Mouse (Mus musculus): Measurements from ENCODE around the gene Tctex1d1. TPM values are rescaled to one million over a fixed set of nuclear protein-coding genes. Genes with fewer than 3 reads are reported as not detected.

Gene Tctex1d1
- polyA plus RNA-seq, 1 experiment from 2014 or later: 0.42 TPM

DNA sequence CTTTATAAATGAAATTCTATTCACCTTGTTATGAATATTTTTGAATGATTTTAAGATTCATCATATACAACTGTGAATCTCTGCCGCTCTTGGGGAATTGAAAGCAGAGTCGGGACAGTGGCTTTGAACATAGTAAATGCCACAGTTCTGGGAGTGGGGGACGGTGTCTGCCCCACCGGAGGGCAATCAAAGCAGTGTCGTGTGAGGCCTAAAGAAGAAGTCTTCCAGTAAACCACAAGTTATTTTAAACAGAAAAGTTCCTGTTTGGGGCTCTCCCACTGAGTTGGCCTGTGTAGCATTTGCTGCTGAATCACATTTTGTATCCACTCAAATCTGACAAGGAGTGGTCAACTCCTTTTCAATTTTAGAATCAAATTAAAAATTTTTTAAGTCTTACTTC lies 7.2 kb upstream of the Tctex1d1 start:
- no peak for ATAC-seq (ENCODE audit: insufficient number of reproducible peaks, insufficient read depth, low FRiP score, low TSS enrichment, low read depth)
- WGBS: 51% methylated on average over 5 of the region's 5 CpGs
- no peak overlapping the region for H3K4me2 ChIP-seq

DNA sequence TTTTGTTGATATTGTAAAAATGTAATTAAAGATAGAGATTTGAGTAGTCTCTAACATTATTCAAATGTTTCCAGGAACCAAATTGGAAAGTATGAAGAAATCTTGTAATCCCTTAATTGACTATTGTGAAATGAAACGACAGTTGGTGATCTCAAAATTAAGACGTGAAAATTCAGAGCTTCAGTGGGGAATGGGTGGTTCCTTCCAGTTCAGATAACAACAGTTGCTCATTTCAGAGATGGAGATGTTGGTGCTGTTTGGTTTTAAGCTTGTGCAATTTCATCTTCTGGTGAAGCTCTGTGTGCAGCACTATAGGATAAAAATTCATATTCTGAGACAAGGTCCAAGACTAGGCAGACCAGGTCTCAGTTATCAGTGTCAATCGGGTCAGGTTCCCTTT lies 6.3 kb upstream of the Tctex1d1 start:
- no peak for ATAC-seq (ENCODE audit: insufficient number of reproducible peaks, insufficient read depth, low FRiP score, low TSS enrichment, low read depth)
- Histone ChIP-seq H3K4me3 (no peak overlapping the region), H3K27ac (no peak overlapping the region), H3K4me2 (no peak overlapping the region), H3K9me3 (no peaks in the 10 kb centered on the region), H3K9ac (no peak overlapping the region), H3K4me1 (0 out of 2 replicates have a peak, but pooled peaks cover 5% of the 10 kb centered on the region), H3K27me3 (no peaks in the 10 kb centered on the region), H3K36me3 (no peaks in the 10 kb centered on the region)
- WGBS: 73% methylated on average over 3 of the region's 3 CpGs

More for the DNA sequence above, 7.2 kb upstream of the Tctex1d1 start:
- Histone ChIP-seq H3K9me3 (no peaks in the 10 kb centered on the region), H3K27me3 (no peaks in the 10 kb centered on the region), H3K36me3 (no peaks in the 10 kb centered on the region), H3K4me3 (no peak overlapping the region), H3K9ac (no peak overlapping the region), H3K4me1 (no peaks in the 10 kb centered on the region), H3K27ac (no peak overlapping the region)

DNA sequence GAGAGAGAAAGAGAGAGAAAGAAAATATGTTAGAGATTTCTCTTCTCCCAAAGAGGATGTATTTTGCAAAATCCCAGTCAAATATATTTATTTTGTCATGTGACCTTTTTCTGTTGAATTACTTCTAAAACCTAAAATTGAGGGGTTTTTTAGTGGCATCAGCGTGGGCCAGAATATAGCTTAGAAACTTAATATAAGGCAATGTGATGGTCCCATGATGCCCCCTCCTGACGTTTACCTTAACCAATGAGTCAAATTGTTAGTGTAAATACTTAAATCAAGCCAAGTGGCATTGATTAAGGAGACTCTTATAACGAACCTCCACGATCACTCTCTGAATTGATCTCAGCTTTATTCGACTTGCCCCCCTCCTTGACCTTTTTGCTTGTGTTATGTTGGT lies 4.2 kb upstream of the Tctex1d1 start:
- 41% methylated on average over 5 of the region's 5 CpGs for WGBS
- H3K4me2 ChIP-seq: no peak overlapping the region
- H3K9me3 ChIP-seq: no peaks in the 10 kb centered on the region
- H3K9ac ChIP-seq: no peak overlapping the region
- H3K36me3 ChIP-seq: no peaks in the 10 kb centered on the region
- H3K4me1 ChIP-seq: peaks cover 17% of the 10 kb centered on the region
- H3K4me3 ChIP-seq: no peak overlapping the region
- no peak overlapping the region for H3K27ac ChIP-seq
- ATAC-seq (ENCODE audit: insufficient number of reproducible peaks, insufficient read depth, low FRiP score, low TSS enrichment, low read depth): no peak
- H3K27me3 ChIP-seq: 0 out of 2 replicates have a peak, but pooled peaks cover 2% of the 10 kb centered on the region

DNA sequence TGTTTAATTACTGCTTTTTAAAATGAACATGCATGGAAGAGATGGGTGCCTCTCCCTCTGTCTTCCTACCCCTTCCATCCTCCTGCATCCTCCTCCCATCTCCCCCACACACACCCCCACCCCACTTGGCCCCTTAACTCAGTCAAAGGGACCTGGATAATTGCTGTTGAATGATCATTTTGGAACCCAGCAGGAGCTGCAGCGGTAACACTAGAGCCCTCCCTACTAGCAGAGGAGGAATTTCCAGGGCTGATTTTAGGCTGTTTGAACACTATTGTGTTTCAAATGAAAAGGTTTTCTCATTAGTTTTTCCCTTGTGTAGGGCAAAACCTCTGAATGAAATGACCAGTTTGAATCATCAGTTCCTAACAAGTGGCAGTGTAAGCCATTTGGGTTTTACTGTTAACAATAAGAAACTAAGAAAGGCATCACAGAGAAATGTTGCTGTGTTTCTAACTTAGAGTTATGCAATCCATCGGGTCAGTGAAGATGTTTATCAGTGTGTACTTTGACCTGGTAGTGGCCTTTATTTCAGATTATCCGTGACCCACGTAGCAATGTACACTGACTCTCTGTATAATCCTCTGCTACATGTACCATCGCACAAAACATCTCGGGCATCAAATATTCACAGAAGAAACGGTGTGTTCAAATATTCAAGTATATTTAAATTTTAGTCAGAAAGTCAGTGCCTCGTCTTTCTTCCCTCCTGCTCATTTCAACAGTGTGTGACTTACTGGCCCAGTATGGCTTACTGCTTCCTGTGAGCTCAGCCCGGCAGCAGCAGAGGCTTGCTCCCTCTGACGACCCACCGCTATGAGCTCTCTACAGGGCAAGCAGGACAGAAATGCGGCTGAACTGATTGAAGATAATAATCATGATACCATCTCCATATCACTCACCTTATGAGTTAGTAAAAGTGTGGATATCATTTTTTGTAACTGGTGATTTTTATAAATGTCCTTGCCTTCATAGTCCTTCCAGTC lies 1.8 kb upstream of the Tctex1d1 start:
- Histone ChIP-seq H3K27me3 (peaks cover 5% of the 10 kb centered on the region), H3K9ac (no peak overlapping the region), H3K9me3 (no peaks in the 10 kb centered on the region), H3K4me2 (no peak overlapping the region), H3K4me3 (no peak overlapping the region), H3K36me3 (no peaks in the 10 kb centered on the region), H3K27ac (no peak overlapping the region), H3K4me1 (peaks cover 17% of the 10 kb centered on the region)
- 36% methylated on average over 12 of the region's 12 CpGs for WGBS
- no peak for ATAC-seq (ENCODE audit: insufficient number of reproducible peaks, insufficient read depth, low FRiP score, low TSS enrichment, low read depth)

DNA sequence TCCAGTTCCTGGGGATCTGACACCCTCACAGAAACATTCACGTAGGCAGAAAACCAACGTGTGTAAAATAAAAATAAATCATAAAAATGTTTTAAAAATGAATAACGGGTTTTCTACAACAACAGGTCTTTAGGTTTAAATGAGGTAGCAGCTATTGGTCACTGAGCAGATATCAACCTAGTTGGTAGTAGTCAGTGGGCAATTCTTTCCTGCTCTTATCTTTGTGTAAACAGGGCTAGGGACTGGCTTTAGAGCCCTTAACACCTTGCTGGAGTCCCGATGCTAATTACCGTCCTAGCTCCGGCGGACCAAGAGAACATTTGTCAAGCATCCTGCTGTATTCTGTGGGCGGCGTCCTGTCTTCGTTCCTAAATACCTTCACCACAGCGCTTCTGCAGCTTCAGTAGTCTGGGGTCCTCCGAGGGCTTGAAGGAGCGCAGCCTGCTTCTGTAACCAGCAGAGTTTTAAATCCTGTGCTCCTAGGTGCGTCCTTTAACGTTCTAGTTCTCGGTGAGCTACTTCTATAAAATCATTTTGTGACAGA lies 556 bp upstream of the Tctex1d1 start:
- H3K4me3 ChIP-seq: peak overlapping the region; percentile 44
- ATAC-seq (ENCODE audit: insufficient number of reproducible peaks, insufficient read depth, low FRiP score, low TSS enrichment, low read depth): no peak
- H3K36me3 ChIP-seq: no peaks in the 10 kb centered on the region
- H3K9ac ChIP-seq: peak overlapping the region; percentile 12; the same call in 1 of the 2 replicates
- peaks cover 5% of the 10 kb centered on the region for H3K27me3 ChIP-seq
- H3K9me3 ChIP-seq: no peaks in the 10 kb centered on the region
- H3K4me1 ChIP-seq: peaks cover 22% of the 10 kb centered on the region
- WGBS: 12% methylated on average over 16 of the region's 16 CpGs
- H3K4me2 ChIP-seq: peak overlapping the region; percentile 82
- H3K27ac ChIP-seq: no peak overlapping the region

DNA sequence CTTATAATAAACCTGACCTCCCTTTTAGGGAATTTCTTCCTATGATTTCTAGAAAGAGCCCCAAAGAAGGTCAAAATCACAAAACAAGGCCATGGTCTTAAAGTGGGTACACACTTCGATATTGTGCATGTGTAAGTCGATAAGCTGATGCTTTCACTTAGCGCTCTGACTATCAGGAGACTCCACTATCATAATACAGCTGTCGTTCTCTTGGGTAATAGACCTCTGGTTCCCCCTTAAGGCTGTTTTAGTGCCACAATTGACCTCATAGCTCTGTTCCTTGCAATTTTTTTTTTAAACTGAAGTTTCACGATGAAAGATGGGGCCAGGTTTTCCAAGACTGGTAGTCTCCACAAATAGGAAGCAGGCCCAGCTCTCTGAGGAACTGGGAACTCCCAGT lies 979 bp downstream of the Tctex1d1 start:
- Histone ChIP-seq H3K9ac (no peak overlapping the region), H3K27me3 (peaks cover 5% of the 10 kb centered on the region), H3K9me3 (no peaks in the 10 kb centered on the region), H3K36me3 (no peaks in the 10 kb centered on the region), H3K4me2 (peak overlapping the region; percentile 82), H3K27ac (no peak overlapping the region), H3K4me3 (peak overlapping the region; percentile 44; the same call in 1 of the 2 replicates), H3K4me1 (peaks cover 22% of the 10 kb centered on the region)
- 49% methylated on average over 5 of the region's 5 CpGs for WGBS
- no peak for ATAC-seq (ENCODE audit: insufficient number of reproducible peaks, insufficient read depth, low FRiP score, low TSS enrichment, low read depth)

DNA sequence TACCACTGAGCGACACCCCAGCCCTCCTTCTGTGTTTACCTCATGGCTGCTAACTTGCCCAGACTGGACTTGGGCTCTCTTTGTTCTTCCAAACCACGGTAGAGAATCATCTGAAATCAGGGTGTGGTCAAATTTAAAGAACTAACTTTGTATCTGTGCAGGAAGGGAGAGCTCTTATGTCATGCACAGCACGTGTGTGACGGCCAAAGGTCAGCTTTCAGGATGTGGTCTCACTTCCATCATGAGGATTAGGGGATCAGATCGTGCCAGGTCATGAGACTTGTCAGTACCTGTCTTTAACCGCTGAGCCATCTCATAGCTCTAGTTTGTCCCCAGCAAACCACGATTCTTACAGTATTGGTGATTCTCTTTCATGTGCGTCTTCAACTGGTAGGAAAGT lies 3.3 kb downstream of the Tctex1d1 start:
- Histone ChIP-seq H3K4me2 (no peak overlapping the region), H3K4me3 (no peak overlapping the region), H3K4me1 (peaks cover 17% of the 10 kb centered on the region), H3K36me3 (no peaks in the 10 kb centered on the region), H3K27me3 (peaks cover 5% of the 10 kb centered on the region), H3K9me3 (no peaks in the 10 kb centered on the region), H3K27ac (no peak overlapping the region), H3K9ac (no peak overlapping the region)
- WGBS: 68% methylated on average over 8 of the region's 8 CpGs
- ATAC-seq (ENCODE audit: insufficient number of reproducible peaks, insufficient read depth, low FRiP score, low TSS enrichment, low read depth): no peak

DNA sequence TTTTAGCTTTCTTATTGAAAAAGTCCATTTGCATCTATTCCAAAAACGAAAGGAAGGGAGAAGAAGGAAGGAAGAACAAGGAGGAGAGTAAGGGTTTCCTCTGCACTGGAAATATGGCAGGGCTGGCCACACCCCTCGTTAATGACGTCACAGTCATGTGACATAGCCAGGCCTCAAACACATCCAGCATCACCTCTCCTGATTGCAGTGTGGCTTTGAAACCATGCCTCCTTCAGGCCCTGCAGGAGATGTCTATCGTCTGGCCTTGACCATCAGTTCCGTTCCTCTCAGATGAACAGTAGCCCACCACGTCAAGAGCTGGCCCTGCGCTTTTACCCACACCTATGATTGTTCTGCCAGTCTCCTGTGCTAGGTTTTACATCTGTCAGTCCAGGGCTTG lies 7.8 kb downstream of the Tctex1d1 start:
- H3K4me3 ChIP-seq: no peak overlapping the region
- H3K36me3 ChIP-seq: no peaks in the 10 kb centered on the region
- H3K9ac ChIP-seq: no peak overlapping the region
- no peak overlapping the region for H3K27ac ChIP-seq
- no peak overlapping the region for H3K4me2 ChIP-seq
- H3K4me1 ChIP-seq: peaks cover 10% of the 10 kb centered on the region
- no peak for ATAC-seq (ENCODE audit: insufficient number of reproducible peaks, insufficient read depth, low FRiP score, low TSS enrichment, low read depth)
- WGBS: 74% methylated on average over 7 of the region's 7 CpGs
- H3K27me3 ChIP-seq: no peaks in the 10 kb centered on the region
- no peaks in the 10 kb centered on the region for H3K9me3 ChIP-seq

DNA sequence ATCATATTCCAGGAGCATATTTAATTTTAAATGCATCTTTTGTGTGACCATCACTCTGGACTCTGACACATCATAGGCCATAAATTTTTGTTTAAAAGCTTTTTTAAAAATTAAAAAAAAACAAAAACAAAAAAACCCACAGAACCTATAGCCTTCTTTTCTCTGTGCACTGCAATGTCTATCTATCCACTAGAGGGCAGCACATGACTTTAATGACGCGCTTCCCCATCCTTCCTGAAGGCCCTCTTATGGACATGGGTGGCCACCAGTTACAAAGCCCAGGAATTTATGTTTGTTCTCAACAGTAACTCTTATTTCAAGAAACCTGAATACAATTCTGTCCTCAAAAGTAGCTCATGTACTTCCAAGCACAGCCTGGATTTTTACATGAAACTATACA lies 8.5 kb downstream of the Tctex1d1 start:
- Histone ChIP-seq H3K4me2 (no peak overlapping the region), H3K4me3 (no peak overlapping the region), H3K4me1 (peaks cover 17% of the 10 kb centered on the region), H3K27me3 (no peaks in the 10 kb centered on the region), H3K9me3 (no peaks in the 10 kb centered on the region), H3K27ac (no peak overlapping the region), H3K9ac (no peak overlapping the region), H3K36me3 (no peaks in the 10 kb centered on the region)
- WGBS: 0% methylated on average over 2 of the region's 2 CpGs
- ATAC-seq (ENCODE audit: insufficient number of reproducible peaks, insufficient read depth, low FRiP score, low TSS enrichment, low read depth): no peak

DNA sequence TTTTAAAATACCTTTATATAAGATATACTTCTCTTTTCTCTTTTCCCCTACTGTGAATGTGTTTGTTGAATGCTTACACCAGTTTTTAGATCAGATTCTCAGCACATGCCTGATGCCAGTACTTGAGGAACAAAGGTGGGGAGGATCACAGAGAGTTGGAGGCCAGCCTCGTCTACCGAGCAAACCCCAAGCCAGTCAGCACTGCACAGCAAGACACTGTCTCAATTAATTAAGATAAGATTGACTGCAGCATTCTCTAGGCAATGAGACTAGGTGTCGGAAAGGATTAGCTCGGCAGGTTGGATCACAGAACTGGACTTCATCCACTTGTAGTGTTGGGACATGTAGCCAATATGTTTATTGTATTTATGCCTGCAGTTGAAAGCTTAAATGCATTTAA lies 8.9 kb downstream of the Tctex1d1 start:
- H3K4me2 ChIP-seq: no peak overlapping the region
- H3K27ac ChIP-seq: no peak overlapping the region
- WGBS: 62% methylated on average over 4 of the region's 4 CpGs
- no peaks in the 10 kb centered on the region for H3K27me3 ChIP-seq
- H3K4me3 ChIP-seq: no peak overlapping the region
- no peaks in the 10 kb centered on the region for H3K9me3 ChIP-seq
- H3K4me1 ChIP-seq: peaks cover 20% of the 10 kb centered on the region
- H3K36me3 ChIP-seq: no peaks in the 10 kb centered on the region
- no peak for ATAC-seq (ENCODE audit: insufficient number of reproducible peaks, insufficient read depth, low FRiP score, low TSS enrichment, low read depth)
- H3K9ac ChIP-seq: no peak overlapping the region

DNA sequence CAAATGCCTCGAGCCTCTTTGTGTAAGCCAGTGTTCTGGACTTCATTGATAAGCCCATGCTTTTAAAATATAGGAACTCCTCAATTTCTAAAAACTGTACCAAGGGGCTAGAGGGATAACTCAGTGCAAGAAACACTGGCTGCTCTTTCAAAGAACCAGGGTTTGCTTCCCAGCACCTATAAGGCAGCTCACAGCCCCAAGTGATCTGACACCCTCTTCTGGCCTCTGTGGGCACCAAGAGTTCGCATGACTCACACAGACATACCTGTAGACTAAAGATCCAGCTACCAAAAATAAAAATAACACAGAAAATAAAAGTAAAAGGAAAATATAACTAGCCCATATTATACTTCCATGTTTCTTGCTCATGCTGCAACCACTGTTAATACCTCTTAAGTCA lies 9.3 kb downstream of the Tctex1d1 start:
- H3K9me3 ChIP-seq: no peaks in the 10 kb centered on the region
- 64% methylated on average over 2 of the region's 2 CpGs for WGBS
- no peak for ATAC-seq (ENCODE audit: insufficient number of reproducible peaks, insufficient read depth, low FRiP score, low TSS enrichment, low read depth)

DNA sequence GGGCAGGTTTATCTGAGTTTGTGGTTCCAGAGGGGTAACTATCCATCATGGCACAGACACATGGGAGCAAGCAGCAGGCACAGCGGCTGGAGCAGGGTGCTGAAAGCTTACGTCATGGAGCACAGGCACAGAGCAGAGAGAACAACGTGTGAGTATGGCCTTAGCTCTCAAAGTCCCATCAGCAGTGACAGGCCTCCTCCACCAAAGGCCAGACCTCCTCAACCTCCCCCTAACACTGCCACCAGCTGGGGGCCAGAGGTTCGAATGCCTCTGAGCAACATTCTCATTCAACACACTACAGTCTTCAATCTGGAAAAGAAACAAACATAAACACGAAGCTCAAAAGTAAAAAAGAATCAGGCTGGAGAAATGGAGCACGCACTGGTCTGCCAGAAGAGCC lies 10.1 kb downstream of the Tctex1d1 start:
- H3K4me1 ChIP-seq: peaks cover 19% of the 10 kb centered on the region
- H3K4me3 ChIP-seq: no peak overlapping the region
- no peak overlapping the region for H3K27ac ChIP-seq
- 80% methylated on average over 6 of the region's 6 CpGs for WGBS
- no peaks in the 10 kb centered on the region for H3K27me3 ChIP-seq
- no peaks in the 10 kb centered on the region for H3K9me3 ChIP-seq
- H3K9ac ChIP-seq: no peak overlapping the region
- no peaks in the 10 kb centered on the region for H3K36me3 ChIP-seq
- no peak overlapping the region for H3K4me2 ChIP-seq
- no peak for ATAC-seq (ENCODE audit: insufficient number of reproducible peaks, insufficient read depth, low FRiP score, low TSS enrichment, low read depth)

More for the DNA sequence above, 9.3 kb downstream of the Tctex1d1 start:
- Histone ChIP-seq H3K27ac (no peak overlapping the region), H3K27me3 (no peaks in the 10 kb centered on the region), H3K9ac (no peak overlapping the region), H3K4me3 (no peak overlapping the region), H3K36me3 (no peaks in the 10 kb centered on the region), H3K4me2 (no peak overlapping the region), H3K4me1 (peaks cover 19% of the 10 kb centered on the region)

Measured in embryonic facial prominence, embryonic 13.5 days (tissue).